Mouse (Mus musculus): ENCODE data around the gene Cdca7. TPM values are rescaled to one million over a fixed set of nuclear protein-coding genes. Genes with fewer than 3 reads are reported as not detected.

The Cdca7 gene
- polyA plus RNA-seq, 1 experiment from 2014 or later = 280 TPM

DNA sequence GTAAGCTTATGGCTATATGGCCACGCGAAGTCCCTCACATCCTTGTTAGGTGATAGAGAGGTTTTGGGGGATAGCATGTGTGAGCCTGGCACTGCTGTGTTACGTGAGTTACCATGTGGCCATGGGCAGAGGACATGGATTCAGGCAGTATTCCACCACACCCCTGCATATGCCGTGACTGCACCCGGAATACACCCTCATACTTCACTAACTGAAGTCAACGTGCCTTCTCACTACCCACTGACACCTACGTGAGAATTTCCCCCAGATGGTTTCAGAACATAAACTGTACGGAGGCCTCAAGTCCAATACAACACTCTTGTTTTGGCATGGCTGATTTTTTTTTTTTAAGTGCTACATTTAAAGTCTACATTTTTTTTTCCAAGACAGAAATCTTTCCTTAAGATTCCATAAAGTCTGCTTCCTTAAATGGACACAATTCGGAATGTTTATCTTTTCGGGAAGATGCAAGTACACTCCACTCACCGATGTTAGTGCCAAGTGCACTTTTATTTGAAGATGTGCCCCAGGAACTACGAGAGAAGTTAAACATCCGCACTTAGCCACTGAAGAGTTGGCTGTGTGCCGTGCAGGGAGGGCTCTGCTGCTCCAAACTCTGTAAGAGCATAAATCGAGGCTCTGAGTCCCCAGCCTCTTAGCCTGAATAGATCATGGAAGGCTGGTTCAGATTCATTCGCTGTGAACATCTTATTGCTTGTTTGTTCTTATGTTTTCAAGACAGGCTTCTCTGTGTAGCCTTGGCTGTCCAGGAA, 26.3 kb downstream of the Cdca7 start:
- peaks cover 38% of the 10 kb centered on the region for H3K4me1 ChIP-seq
- no peak for DNase-seq (ENCODE audit: extremely low spot score, low spot score)
- H3K27ac ChIP-seq = no peak overlapping the region
- WGBS = 93% methylated on average over 16 of the region's 16 CpGs
- H3K4me3 ChIP-seq = no peak overlapping the region
- peaks cover 79% of the 10 kb centered on the region for H3K27me3 ChIP-seq (ENCODE audit: poor library complexity, severe bottlenecking)
- no peaks in the 10 kb centered on the region for H3K36me3 ChIP-seq (replicated peaks)
- no peaks in the 10 kb centered on the region for H3K9me3 ChIP-seq

DNA sequence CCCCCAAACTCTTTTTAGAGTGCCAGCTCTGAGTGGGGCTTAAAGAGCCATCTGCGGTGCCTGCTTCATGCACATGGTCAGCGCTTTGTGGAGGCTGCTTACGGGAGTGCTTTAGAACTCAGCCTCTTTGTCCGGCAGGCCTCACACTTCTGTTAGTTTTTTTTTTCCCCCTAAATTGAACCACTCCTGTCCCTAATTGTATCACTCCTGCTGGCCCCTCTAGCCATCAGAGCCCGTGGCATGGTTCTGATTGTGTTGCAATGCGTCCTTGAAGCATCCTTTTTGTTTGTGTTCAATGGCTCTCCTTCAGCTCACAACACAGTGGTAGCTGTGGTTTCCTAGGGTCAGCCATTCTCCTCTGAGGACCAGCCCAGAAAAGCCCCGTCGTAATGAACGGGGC, 27.7 kb downstream of the Cdca7 start:
- Histone ChIP-seq H3K36me3 (replicated peaks) (no peaks in the 10 kb centered on the region), H3K4me1 (peaks cover 50% of the 10 kb centered on the region), H3K4me3 (no peak overlapping the region), H3K27ac (peak overlapping the region; percentile 42), H3K9me3 (no peaks in the 10 kb centered on the region), H3K27me3 (ENCODE audit: poor library complexity, severe bottlenecking) (peaks cover 69% of the 10 kb centered on the region)
- 26% methylated on average over 9 of the region's 9 CpGs for WGBS
- no peak for DNase-seq (ENCODE audit: extremely low spot score, low spot score)

DNA sequence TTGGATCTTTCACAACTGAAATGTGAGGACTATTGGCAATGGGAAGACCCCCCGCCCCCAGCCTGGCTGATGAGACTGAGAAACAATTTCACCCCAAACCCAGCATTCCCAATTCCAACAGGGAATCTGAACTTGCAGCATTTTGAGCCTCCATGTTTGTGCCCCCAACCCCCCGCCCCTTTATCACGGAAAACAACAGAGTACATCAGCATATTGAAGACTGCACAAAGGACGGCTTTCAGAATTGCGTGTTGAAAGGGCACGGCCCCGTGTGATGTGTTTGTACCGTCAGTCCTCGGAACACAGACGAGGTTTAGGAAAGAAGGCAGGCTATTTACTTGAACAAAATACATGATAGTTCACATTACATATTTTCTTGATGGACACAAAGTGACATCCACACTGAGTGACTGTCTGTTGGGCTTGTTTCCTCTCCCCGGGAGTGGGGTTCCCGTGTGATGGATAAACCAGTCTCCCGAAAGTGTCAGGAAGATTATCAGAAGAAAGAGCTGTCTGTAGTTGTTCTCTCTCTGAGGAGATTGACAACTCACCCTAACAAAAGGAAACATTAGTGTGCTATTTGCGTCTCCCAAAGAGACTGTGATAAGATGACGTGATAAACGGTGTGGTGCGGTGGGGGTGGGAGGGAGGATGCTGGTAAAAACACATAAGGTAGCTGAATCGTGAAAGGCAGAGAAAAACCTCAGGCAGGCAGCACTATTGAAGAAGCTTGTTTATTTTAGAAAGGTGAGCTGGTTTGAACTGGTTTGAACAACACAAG, 32.1 kb downstream of the Cdca7 start:
- Histone ChIP-seq H3K27me3 (ENCODE audit: poor library complexity, severe bottlenecking) (peaks cover 41% of the 10 kb centered on the region), H3K9me3 (no peaks in the 10 kb centered on the region), H3K4me1 (peaks cover 32% of the 10 kb centered on the region), H3K27ac (0 out of 2 replicates have a peak overlapping the region, but pooled peaks have one; percentile 48), H3K36me3 (replicated peaks) (no peaks in the 10 kb centered on the region), H3K4me3 (no peak overlapping the region)
- WGBS = 62% methylated on average over 18 of the region's 18 CpGs
- DNase-seq (ENCODE audit: extremely low spot score, low spot score) = no peak

DNA sequence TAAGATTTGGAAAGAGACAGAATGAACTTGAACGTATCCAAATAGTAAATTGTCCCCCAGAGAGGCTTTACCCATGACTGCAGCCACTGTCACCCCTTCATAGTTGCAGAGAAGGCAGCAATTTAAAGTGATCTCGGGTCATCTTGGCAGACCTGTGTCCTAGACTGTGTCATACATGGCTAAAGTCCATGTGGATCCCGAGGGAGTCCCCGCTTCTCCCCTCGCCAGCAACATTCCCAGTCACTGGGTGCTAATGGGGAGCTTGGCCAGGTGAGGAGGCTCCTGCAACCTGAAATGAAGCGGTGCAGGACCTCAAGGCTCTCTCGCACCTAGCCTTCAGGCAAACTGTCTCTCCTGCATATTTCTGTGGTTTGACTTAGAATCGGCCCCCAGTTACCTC, 32.9 kb downstream of the Cdca7 start:
- 86% methylated on average over 8 of the region's 8 CpGs for WGBS
- no peak for DNase-seq (ENCODE audit: extremely low spot score, low spot score)
- H3K4me1 ChIP-seq = peaks cover 23% of the 10 kb centered on the region
- no peaks in the 10 kb centered on the region for H3K9me3 ChIP-seq
- no peaks in the 10 kb centered on the region for H3K36me3 ChIP-seq (replicated peaks)
- no peak overlapping the region for H3K27ac ChIP-seq
- peaks cover 33% of the 10 kb centered on the region for H3K27me3 ChIP-seq (ENCODE audit: poor library complexity, severe bottlenecking)
- H3K4me3 ChIP-seq = no peak overlapping the region

DNA sequence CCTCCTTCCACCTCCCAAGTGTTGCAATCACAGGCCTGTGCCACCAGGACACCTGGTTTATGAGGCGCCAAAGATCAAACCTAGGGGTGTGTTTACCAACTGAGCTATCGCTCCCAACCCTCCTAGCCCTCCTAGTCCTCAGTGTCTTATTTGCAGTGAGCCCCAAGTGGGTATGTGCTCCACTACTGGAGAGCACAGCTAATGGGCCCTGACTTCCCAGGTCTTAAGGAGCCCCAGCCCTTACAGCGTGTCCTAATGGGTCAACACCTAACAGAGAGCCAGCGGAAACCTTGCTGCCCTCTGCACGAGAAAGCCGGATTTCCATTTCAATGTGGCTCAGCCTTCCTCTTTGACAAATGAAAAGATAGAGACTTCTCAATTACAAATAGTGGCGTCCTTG, 39.6 kb downstream of the Cdca7 start:
- H3K4me3 ChIP-seq = no peak overlapping the region
- WGBS = 31% methylated on average over 7 of the region's 7 CpGs
- no peak overlapping the region for H3K27ac ChIP-seq
- no peaks in the 10 kb centered on the region for H3K9me3 ChIP-seq
- H3K4me1 ChIP-seq = peaks cover 15% of the 10 kb centered on the region
- no peaks in the 10 kb centered on the region for H3K36me3 ChIP-seq (replicated peaks)
- no peak for DNase-seq (ENCODE audit: extremely low spot score, low spot score)
- peaks cover 64% of the 10 kb centered on the region for H3K27me3 ChIP-seq (ENCODE audit: poor library complexity, severe bottlenecking)

DNA sequence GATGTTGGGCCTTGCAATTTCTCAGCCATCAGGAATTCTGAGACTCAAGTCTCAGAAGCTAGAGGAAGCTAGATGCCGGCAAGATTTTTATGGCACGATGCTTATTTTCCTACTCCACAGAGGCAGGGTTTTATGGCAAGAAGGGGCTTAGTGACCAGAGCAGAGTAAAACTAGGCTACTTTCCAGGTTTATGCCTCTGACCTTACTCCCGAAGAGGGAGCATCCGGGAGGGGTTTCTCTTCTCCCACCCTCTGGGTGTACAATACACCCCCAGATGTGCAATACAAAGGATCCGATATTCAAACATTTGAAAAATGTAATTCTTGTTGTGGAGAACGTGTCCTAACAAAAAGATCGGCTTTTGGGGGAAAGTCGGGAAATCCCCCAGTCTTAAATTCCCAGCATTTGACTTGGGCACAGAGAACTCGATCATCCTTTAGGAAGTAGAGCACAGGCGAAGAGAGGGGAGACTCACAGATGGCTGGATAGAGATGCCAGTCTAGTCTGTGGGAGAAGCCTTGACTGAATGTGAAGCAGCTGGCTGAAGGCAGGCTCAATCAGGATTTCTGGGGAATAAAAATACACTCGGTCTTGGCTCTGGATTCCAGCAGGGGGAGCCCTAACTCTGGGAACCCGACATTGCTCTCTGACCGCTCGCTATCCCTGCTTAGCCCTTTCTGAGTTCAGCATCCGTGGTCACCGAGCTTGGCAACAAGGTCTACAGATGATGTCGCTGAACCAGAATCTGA, 40.2 kb downstream of the Cdca7 start:
- Histone ChIP-seq H3K36me3 (replicated peaks) (no peaks in the 10 kb centered on the region), H3K4me1 (peaks cover 15% of the 10 kb centered on the region), H3K9me3 (no peaks in the 10 kb centered on the region), H3K27ac (no peak overlapping the region), H3K4me3 (no peak overlapping the region), H3K27me3 (ENCODE audit: poor library complexity, severe bottlenecking) (peaks cover 67% of the 10 kb centered on the region)
- peak; percentile 84 for DNase-seq (ENCODE audit: extremely low spot score, low spot score)
- 17% methylated on average over 17 of the region's 17 CpGs for WGBS

DNA sequence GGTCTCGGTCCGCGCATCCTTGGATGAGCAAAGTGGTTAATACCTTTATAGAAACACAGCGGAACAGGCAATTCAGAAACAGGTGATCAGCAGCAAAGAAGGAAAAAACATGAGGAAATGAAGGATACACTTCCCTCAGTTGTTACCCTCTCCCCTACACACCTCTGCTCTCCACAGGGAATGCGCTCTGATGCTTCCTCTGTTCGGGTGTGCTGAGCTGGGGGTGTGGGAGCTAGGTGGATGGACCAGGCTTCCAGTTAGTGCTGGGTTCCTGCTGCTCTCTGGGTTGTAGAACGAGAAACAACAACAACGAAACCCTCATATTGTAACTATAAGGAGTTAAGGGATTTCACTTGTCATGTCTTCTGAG, 40.7 kb downstream of the Cdca7 start:
- DNase-seq (ENCODE audit: extremely low spot score, low spot score) = no peak
- no peaks in the 10 kb centered on the region for H3K9me3 ChIP-seq
- peaks cover 69% of the 10 kb centered on the region for H3K27me3 ChIP-seq (ENCODE audit: poor library complexity, severe bottlenecking)
- no peaks in the 10 kb centered on the region for H3K36me3 ChIP-seq (replicated peaks)
- WGBS = 30% methylated on average over 8 of the region's 8 CpGs
- H3K4me1 ChIP-seq = peaks cover 15% of the 10 kb centered on the region
- no peak overlapping the region for H3K27ac ChIP-seq
- H3K4me3 ChIP-seq = no peak overlapping the region

DNA sequence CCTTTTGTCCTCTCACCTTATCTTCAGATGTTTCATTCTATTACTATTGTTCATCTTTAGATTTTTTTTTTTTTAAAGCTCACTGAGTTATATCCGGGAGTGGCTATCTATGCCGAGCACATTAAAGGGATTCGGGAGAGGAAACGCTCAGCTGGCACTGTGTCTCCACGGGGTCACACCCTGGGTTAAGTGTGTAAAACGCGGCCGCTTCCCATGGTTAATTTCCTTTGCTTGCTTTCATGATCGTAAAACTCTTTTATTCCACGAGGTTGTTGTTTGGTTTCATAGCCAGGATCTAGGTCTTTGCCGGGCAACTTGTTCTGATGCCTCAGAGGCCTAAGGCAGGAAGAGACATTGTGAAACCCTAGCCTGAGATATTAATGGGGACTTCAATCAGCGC, 48.1 kb downstream of the Cdca7 start:
- Histone ChIP-seq H3K9me3 (no peaks in the 10 kb centered on the region), H3K36me3 (replicated peaks) (no peaks in the 10 kb centered on the region), H3K4me3 (no peak overlapping the region), H3K27ac (no peak overlapping the region), H3K27me3 (ENCODE audit: poor library complexity, severe bottlenecking) (peaks cover 91% of the 10 kb centered on the region), H3K4me1 (peaks cover 5% of the 10 kb centered on the region)
- no peak for DNase-seq (ENCODE audit: extremely low spot score, low spot score)
- 81% methylated on average over 12 of the region's 12 CpGs for WGBS

DNA sequence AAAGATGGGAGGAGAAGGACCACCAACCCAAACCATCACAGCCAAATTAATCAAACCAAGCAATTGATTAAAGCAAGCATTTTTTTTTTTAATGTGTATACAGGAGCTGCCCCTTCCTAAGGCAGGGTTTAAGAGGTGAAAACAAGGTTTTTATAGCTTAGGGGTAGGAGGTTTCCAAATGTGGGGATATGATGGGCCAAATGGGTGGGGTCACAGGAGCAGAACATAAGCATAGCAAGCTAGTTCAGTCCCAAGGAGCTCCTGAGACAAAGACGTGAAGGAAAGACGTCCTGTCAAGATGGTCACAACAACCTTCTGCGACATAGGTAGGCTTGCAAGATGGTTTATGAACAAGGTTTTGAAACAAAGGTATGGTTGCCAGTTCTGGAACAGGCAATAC, 49.6 kb downstream of the Cdca7 start:
- H3K36me3 ChIP-seq (replicated peaks) = no peaks in the 10 kb centered on the region
- WGBS = 85% methylated on average over 3 of the region's 3 CpGs
- no peaks in the 10 kb centered on the region for H3K9me3 ChIP-seq
- H3K4me1 ChIP-seq = peaks cover 17% of the 10 kb centered on the region
- no peak overlapping the region for H3K4me3 ChIP-seq
- peaks cover 89% of the 10 kb centered on the region for H3K27me3 ChIP-seq (ENCODE audit: poor library complexity, severe bottlenecking)
- no peak overlapping the region for H3K27ac ChIP-seq
- no peak for DNase-seq (ENCODE audit: extremely low spot score, low spot score)

DNA sequence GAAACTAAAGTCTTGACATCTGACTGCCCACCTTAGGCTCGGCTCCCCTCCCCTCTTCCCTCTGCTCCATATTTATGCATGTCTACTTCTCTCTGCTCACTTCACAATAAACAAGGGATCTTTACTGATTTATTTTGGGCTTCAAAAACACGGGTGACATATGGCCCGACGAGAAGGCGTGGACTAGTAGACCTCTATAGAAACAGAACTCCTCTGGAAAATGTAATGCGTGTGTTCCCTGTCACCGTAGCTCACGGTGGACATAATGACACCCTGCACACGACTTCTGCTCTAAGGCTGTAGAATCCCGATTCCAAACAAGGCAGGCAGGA, 53.0 kb downstream of the Cdca7 start:
- no peak for DNase-seq (ENCODE audit: extremely low spot score, low spot score)
- H3K27ac ChIP-seq = peak overlapping the region; percentile 56
- H3K4me3 ChIP-seq = peak overlapping the region; percentile 40; the same call in 1 of the 2 replicates
- H3K36me3 ChIP-seq (replicated peaks) = no peaks in the 10 kb centered on the region
- no peaks in the 10 kb centered on the region for H3K9me3 ChIP-seq
- peaks cover 17% of the 10 kb centered on the region for H3K4me1 ChIP-seq
- WGBS = 58% methylated on average over 10 of the region's 10 CpGs
- H3K27me3 ChIP-seq (ENCODE audit: poor library complexity, severe bottlenecking) = peaks cover 97% of the 10 kb centered on the region

DNA sequence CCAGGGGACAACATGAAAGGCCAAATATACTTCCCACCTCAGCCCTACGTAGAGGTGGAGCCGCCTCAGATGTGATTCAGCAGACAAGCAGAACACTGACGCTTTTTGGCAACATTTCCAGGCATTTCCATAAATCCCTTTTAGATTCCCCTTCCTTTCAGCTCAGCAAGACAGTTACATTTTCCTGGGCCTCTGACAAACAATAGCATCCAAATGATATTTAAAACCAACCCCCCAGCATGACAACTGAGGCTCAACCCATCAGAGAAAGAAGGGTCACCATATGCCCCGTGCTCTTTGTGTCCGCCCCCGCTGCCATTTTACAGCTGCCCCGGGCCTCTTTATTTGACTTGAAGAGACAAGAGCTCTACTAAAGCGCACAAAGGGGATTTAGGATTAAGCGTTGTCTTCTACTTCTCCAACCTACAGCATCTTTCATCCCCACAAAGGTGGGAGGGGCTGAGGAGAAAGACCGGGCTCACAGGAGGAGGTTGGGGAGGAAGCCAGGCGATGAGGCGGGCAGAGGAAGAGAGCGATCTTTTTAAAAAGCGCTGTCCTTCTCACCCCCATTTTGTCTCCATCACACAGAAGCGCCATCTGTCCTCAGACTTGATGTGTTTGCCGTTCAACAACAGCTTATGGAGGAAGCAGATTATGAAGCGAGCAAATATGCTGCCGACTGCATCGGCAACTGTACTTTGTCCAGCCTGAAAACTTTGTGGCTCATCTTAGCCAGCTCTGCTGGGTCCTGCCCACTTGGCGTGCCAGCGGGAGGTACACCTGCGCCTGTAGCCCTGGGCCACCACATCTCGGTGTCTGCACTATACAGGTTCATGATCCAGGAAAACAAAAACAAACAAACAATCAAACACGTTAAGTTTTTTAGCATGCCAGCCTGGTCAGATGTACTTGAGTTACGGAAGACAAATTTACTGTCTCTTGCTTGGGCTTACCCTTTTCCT, 53.7 kb downstream of the Cdca7 start:
- H3K4me1 ChIP-seq = peaks cover 15% of the 10 kb centered on the region
- no peaks in the 10 kb centered on the region for H3K36me3 ChIP-seq (replicated peaks)
- H3K9me3 ChIP-seq = no peaks in the 10 kb centered on the region
- H3K27ac ChIP-seq = peak overlapping the region; percentile 56
- H3K4me3 ChIP-seq = peak overlapping the region; percentile 40
- DNase-seq (ENCODE audit: extremely low spot score, low spot score) = peak; percentile 46
- WGBS = 15% methylated on average over 25 of the region's 25 CpGs
- peaks cover 97% of the 10 kb centered on the region for H3K27me3 ChIP-seq (ENCODE audit: poor library complexity, severe bottlenecking)

DNA sequence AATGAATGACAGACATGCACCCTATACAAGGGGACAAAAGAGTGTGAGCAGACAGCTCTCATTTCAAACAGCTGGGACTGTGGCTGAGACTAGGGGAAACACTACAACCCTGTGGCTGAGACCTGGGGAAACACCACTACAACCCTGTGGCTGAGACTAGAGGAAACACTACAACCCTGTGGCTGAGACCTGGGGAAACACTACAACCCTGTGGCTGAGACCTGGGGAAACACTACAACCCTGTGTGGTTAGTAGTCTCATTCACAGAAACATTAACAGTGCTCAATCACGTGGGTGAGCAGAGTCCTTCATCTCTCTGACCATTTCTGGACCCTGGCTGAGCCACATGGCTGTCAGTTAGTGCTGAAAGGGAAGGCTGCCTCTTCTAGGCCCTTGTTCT, 59.9 kb downstream of the Cdca7 start:
- Histone ChIP-seq H3K36me3 (replicated peaks) (no peaks in the 10 kb centered on the region), H3K27ac (no peak overlapping the region), H3K4me3 (no peak overlapping the region), H3K27me3 (ENCODE audit: poor library complexity, severe bottlenecking) (peaks cover 43% of the 10 kb centered on the region), H3K9me3 (no peaks in the 10 kb centered on the region), H3K4me1 (no peaks in the 10 kb centered on the region)
- WGBS = 59% methylated on average over 1 of the region's 1 CpGs
- DNase-seq (ENCODE audit: extremely low spot score, low spot score) = no peak

All from forebrain, embryonic 10.5 days (tissue).